Mouse (Mus musculus) liver, embryonic 12.5 days (tissue): ENCODE data around the gene Bmp4. TPM values are rescaled to one million over a fixed set of nuclear protein-coding genes. Genes with fewer than 3 reads are reported as not detected.
A peak's percentile ranks its signal among the peaks of the same experiment; 100 is the strongest.

Experiments
- ATAC-seq: fragments of 200-750 bp; cut with Nextera tagmentation; 2 replicates; pipeline ENCODE4 v1.8.0; 2017; ENCODE audit warnings: moderate number of reproducible peaks, mild to moderate bottlenecking, moderate library complexity
- H3K27ac ChIP-seq: fragments of 300-500 bp; sonication (generic); 2 replicates; pipeline ENCODE4 v1.5.1; 2016; ENCODE audit warnings: mild to moderate bottlenecking
- H3K27me3 ChIP-seq: fragments of 300-500 bp; sonication (generic); replicated peaks from 2 replicates; pipeline ENCODE4 v1.6.1; 2016; ENCODE audit warnings: mild to moderate bottlenecking, moderate library complexity
- H3K36me3 ChIP-seq: fragments of 300-500 bp; sonication (generic); 2 replicates; pipeline ENCODE4 v1.6.1; 2016; ENCODE audit warnings: mild to moderate bottlenecking, moderate library complexity
- H3K4me1 ChIP-seq: fragments of 300-500 bp; sonication (generic); 2 replicates; pipeline ENCODE4 v1.6.1; 2016
- H3K4me2 ChIP-seq: fragments of 300-500 bp; sonication (generic); 2 replicates; pipeline ENCODE4 v1.6.1; 2016; ENCODE audit warnings: mild to moderate bottlenecking, moderate library complexity
- H3K4me3 ChIP-seq: fragments of 300-500 bp; sonication (generic); 2 replicates; pipeline ENCODE4 v1.5.1; 2016; ENCODE audit warnings: mild to moderate bottlenecking, moderate library complexity
- H3K9ac ChIP-seq: fragments of 300-500 bp; sonication (generic); 2 replicates; pipeline ENCODE4 v1.6.1; 2016; ENCODE audit warnings: mild to moderate bottlenecking, moderate library complexity
- H3K9me3 ChIP-seq: fragments of 300-500 bp; sonication (generic); replicated peaks from 2 replicates; pipeline ENCODE4 v1.6.1; 2016; ENCODE audit warnings: mild to moderate bottlenecking, moderate library complexity
- WGBS: fragments of 180-500 bp; shearing (Covaris S2); methylation state at CpG from one replicate; pipeline ENCODE4 v1.1.7; 2016; ENCODE audit not compliant: insufficient replicate concordance; 5-methylcytosine and 5-hydroxymethylcytosine counted together
- polyA plus RNA-seq: library from polyadenylated mRNA; unstranded; fragments of >200 nt; fragmentation: Nextera tagmentation; extraction: Ambion mirVana; gene quantifications from 2 replicates; pipeline ENCODE4 v1.2.1, GENCODE M21; 2016

Bmp4 gene
- polyA plus RNA-seq, 1 experiment from 2014 or later, result 3.2 TPM

DNA sequence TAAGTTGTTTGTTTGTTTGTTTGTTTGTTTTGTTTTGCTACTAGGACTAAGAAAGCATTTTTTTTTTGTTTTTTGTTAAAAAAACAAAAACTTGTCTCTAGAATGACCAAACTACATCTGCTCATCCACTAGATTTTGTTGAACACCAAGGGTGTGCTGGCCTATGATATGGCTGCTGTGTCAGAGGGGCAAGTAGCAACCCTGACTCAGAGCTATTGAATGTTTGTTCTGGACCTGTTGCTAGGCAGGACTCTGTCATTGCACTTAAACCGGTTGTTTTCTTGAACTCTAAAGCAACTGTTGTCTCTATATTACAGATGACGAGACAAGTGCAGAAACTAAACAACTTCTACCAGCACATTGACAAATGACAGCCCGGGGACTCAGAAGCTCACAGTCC lies 17.9 kb upstream of the Bmp4 start:
- no peak overlapping the region for H3K9ac ChIP-seq
- no peak overlapping the region for H3K4me2 ChIP-seq
- no peaks in the 10 kb centered on the region for H3K9me3 ChIP-seq
- WGBS, result 73% methylated on average over 3 of the region's 3 CpGs
- no peak overlapping the region for H3K4me3 ChIP-seq
- no peaks in the 10 kb centered on the region for H3K27me3 ChIP-seq
- H3K4me1 ChIP-seq, result peaks cover 9% of the 10 kb centered on the region
- no peak for ATAC-seq
- H3K27ac ChIP-seq, result no peak overlapping the region
- no peaks in the 10 kb centered on the region for H3K36me3 ChIP-seq

DNA sequence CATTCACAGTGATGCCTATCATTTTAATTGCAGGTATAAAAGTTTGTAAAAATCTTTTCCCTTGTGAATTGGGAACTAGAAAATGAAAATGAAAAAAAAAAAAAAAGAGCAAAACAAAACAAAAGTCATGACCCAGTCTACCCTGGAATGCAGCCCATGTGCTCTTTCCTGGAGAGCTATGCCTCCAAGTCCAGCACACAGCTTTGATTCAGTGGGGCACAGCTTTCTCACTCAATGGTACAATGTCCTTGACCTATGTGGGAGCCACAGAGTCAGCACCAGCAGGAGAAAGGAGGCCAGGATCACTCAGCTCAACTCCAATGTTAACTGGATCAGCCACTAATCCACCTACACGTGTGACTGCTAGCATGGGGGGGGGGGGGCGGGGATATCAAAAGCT lies 9.5 kb upstream of the Bmp4 start:
- Histone ChIP-seq H3K27me3 (peaks cover 50% of the 10 kb centered on the region), H3K4me1 (0 out of 2 replicates have a peak, but pooled peaks cover 6% of the 10 kb centered on the region), H3K27ac (no peak overlapping the region), H3K36me3 (no peaks in the 10 kb centered on the region), H3K4me3 (no peak overlapping the region), H3K9me3 (no peaks in the 10 kb centered on the region), H3K9ac (no peak overlapping the region), H3K4me2 (no peak overlapping the region)
- 49% methylated on average over 2 of the region's 2 CpGs for WGBS
- no peak for ATAC-seq

DNA sequence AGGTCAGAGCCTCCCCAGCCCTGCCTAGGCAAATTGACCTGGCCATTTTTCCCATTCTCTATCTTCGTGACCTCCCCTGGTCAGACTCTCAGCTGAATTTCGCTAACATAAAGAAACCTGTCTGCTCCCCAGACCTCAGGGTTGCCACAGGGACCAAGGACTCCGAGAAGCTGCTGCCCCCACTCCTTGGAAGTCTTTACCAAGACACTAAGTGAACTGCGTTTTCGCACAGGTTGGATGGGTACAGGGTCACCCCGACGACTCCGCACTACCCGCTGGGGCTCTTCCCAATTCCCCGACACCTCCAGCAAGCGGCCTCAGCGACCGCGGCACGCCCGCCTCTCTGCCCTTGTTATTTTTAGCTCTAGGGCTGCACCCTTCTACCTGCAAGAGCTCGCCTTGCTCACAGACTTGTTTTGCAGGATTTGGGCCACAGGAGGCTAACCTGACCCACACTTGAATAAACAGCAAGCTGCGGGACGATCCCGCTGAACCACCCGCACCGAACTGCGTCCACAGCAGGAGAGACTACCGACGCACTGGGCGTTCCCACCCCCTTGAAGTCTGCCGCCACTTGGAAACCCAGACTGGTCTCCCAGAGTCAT lies 7.7 kb upstream of the Bmp4 start:
- H3K4me2 ChIP-seq, result peak overlapping the region; percentile 50
- no peaks in the 10 kb centered on the region for H3K9me3 ChIP-seq
- no peak overlapping the region for H3K27ac ChIP-seq
- no peaks in the 10 kb centered on the region for H3K36me3 ChIP-seq
- peaks cover 60% of the 10 kb centered on the region for H3K27me3 ChIP-seq
- WGBS, result 3% methylated on average over 27 of the region's 27 CpGs
- no peak overlapping the region for H3K9ac ChIP-seq
- H3K4me3 ChIP-seq, result peak overlapping the region; percentile 30
- ATAC-seq, result no peak
- 0 out of 2 replicates have a peak, but pooled peaks cover 6% of the 10 kb centered on the region for H3K4me1 ChIP-seq

DNA sequence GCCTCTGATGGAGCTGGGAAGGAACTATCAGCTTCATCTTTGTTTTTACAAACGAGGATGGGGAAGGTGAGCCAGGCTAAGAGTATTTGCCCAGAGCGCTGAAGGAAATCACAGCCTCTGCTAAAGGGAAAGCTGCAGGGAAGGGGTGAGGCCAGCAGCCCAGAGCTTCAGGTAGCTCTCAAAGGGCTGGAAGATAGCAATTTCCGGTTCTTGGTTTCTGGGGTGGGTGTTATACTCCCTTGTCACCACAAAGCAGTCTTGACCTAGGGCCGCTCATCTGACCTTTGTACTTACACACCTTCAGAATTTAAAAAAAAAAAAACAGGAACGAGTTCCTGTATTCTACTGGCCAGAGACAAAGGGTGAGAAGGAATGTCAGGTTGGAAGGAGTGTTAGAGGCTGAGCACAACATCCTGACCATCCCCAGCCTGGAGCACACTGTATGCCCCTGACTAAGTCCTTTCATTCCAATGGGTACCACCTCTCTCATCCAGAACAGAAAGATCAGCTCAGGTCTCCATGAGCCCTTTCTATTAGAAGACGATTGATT lies 1.2 kb upstream of the Bmp4 start:
- no peak for ATAC-seq
- WGBS, result 29% methylated on average over 6 of the region's 6 CpGs
- no peak overlapping the region for H3K4me2 ChIP-seq
- H3K27ac ChIP-seq, result no peak overlapping the region
- no peaks in the 10 kb centered on the region for H3K9me3 ChIP-seq
- no peak overlapping the region for H3K4me3 ChIP-seq
- no peaks in the 10 kb centered on the region for H3K36me3 ChIP-seq
- H3K27me3 ChIP-seq, result peaks cover 83% of the 10 kb centered on the region
- no peak overlapping the region for H3K9ac ChIP-seq
- H3K4me1 ChIP-seq, result peaks cover 19% of the 10 kb centered on the region

DNA sequence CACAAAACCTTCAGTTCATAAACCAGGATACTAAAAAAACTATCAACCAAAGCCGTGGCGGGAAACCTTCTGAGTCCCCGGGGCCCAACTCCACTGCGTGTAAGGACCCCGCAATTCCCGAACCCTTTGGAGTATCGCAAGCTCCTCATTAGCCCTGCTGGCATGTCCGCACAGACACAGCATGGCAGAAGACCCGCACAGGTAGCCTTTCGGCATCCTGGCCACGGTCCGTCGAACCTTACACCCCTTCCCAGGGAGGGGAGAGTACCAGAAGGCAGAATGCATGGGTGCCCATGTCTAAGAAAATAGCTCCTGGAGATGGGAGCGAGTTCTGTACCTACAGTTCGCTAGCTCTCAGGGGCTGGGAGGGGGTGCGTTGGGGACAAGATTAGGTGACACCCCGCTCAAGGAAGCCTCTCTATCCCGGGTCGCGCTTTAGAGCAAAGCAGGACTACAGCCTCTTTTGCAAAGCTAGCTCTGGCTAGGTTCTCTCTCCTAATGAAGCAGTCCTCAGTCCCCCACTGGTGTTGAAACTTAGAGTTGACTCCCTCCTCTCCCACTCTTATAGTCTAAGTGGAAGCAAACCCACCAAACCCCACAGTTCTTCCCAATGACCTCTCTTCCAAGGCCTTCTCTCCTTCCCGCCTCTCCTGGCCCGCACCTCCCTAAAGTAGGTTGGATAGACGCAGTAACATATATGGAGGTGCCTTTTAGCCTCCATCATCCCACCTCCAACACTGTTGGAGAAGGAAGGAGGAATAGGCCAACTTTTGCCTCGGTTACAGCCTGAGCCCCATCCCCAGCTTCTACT lies 826 bp downstream of the Bmp4 start:
- no peak overlapping the region for H3K9ac ChIP-seq
- H3K36me3 ChIP-seq, result no peaks in the 10 kb centered on the region
- H3K4me1 ChIP-seq, result peaks cover 31% of the 10 kb centered on the region
- peak overlapping the region; percentile 24 for H3K4me3 ChIP-seq
- no peak overlapping the region for H3K27ac ChIP-seq
- peaks cover 94% of the 10 kb centered on the region for H3K27me3 ChIP-seq
- WGBS, result 7% methylated on average over 24 of the region's 24 CpGs
- no peak for ATAC-seq
- peak overlapping the region; percentile 47 for H3K4me2 ChIP-seq
- no peaks in the 10 kb centered on the region for H3K9me3 ChIP-seq

GRCm38 (mm10) chr14:46388636-46389035 lies 1.8 kb downstream of the Bmp4 start:
- H3K36me3 ChIP-seq, result no peaks in the 10 kb centered on the region
- peak overlapping the region; percentile 56 for H3K4me3 ChIP-seq
- no peak for ATAC-seq
- H3K9ac ChIP-seq, result no peak overlapping the region
- H3K4me2 ChIP-seq, result peak overlapping the region; percentile 74
- H3K27ac ChIP-seq, result no peak overlapping the region
- under 1% methylated on average over 27 of the region's 27 CpGs for WGBS
- peaks cover 96% of the 10 kb centered on the region for H3K27me3 ChIP-seq
- H3K4me1 ChIP-seq, result peaks cover 31% of the 10 kb centered on the region
- no peaks in the 10 kb centered on the region for H3K9me3 ChIP-seq

- H3K9ac ChIP-seq, result 0 out of 2 replicates have a peak overlapping the region, but pooled peaks have one; percentile 1
- ATAC-seq, result peak; percentile 13; the same call in 1 of the 2 replicates
- H3K4me3 ChIP-seq, result peak overlapping the region; percentile 56
- no peaks in the 10 kb centered on the region for H3K9me3 ChIP-seq
- peaks cover 95% of the 10 kb centered on the region for H3K27me3 ChIP-seq
- no peaks in the 10 kb centered on the region for H3K36me3 ChIP-seq
- WGBS, result under 1% methylated on average over 41 of the region's 41 CpGs
- peaks cover 31% of the 10 kb centered on the region for H3K4me1 ChIP-seq
- H3K27ac ChIP-seq, result no peak overlapping the region
- H3K4me2 ChIP-seq, result peak overlapping the region; percentile 74
Observed at GRCm38 (mm10) chr14:46387821-46388481, 2.5 kb downstream of the Bmp4 start.

- Histone ChIP-seq H3K36me3 (no peaks in the 10 kb centered on the region), H3K4me3 (peak overlapping the region; percentile 56), H3K27me3 (peaks cover 93% of the 10 kb centered on the region), H3K4me1 (peaks cover 31% of the 10 kb centered on the region), H3K9me3 (no peaks in the 10 kb centered on the region), H3K9ac (no peak overlapping the region), H3K27ac (no peak overlapping the region), H3K4me2 (peak overlapping the region; percentile 74)
- WGBS, result under 1% methylated on average over 27 of the region's 27 CpGs
- peak; percentile 84 for ATAC-seq
Observed at GRCm38 (mm10) chr14:46387357-46387671, 3.2 kb downstream of the Bmp4 start.

GRCm38 (mm10) chr14:46386478-46387356 lies 3.8 kb downstream of the Bmp4 start:
- no peak overlapping the region for H3K9ac ChIP-seq
- ATAC-seq, result peak; percentile 11; the same call in 1 of the 2 replicates
- 1% methylated on average over 28 of the region's 28 CpGs for WGBS
- H3K9me3 ChIP-seq, result no peaks in the 10 kb centered on the region
- H3K4me2 ChIP-seq, result peak overlapping the region; percentile 74
- peak overlapping the region; percentile 56 for H3K4me3 ChIP-seq
- no peaks in the 10 kb centered on the region for H3K36me3 ChIP-seq
- H3K27ac ChIP-seq, result no peak overlapping the region
- H3K27me3 ChIP-seq, result peaks cover 93% of the 10 kb centered on the region
- H3K4me1 ChIP-seq, result peaks cover 31% of the 10 kb centered on the region

DNA sequence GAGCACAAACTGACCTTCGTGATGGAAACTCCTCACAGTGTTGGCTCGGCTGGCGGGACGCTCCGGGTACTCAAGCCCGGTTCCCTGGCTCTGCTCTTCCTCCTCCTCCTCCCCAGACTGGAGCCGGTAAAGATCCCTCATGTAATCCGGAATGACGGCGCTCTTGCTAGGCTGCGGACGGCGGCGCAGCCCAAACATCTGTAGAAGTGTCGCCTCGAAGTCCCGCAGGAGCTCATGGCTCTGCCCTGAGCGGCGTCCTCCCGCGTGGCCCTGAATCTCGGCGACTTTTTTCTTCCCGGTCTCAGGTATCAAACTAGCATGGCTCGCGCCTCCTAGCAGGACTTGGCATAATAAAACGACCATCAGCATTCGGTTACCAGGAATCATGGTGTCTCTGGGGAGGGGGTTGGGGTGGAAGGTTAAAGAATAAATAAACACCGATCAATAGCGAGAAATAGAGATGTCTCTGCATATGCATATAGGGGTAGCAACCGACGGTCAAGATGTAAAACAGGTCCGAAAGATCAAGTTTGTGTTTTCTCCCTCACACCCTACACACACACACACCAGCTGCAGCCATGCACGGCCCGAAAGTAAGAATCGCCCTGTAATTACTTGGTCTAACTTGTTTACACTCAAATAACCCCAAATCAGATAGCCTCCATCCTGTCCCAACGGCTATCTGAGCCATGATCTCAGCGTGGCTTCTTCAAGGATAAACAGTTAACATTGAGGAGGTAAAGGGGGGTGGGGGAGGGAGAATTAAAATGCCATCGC lies 4.6 kb downstream of the Bmp4 start:
- no peak for ATAC-seq
- peaks cover 32% of the 10 kb centered on the region for H3K4me1 ChIP-seq
- H3K27me3 ChIP-seq, result peaks cover 93% of the 10 kb centered on the region
- H3K36me3 ChIP-seq, result no peaks in the 10 kb centered on the region
- WGBS, result 2% methylated on average over 39 of the region's 39 CpGs
- no peak overlapping the region for H3K27ac ChIP-seq
- H3K4me2 ChIP-seq, result peak overlapping the region; percentile 74
- peak overlapping the region; percentile 56 for H3K4me3 ChIP-seq
- H3K9ac ChIP-seq, result peak overlapping the region; percentile 27; the same call in 1 of the 2 replicates
- no peaks in the 10 kb centered on the region for H3K9me3 ChIP-seq
